Mouse (Mus musculus): ENCODE results near the gene Cys1. TPM values are rescaled to one million over a fixed set of nuclear protein-coding genes. Genes with fewer than 3 reads are reported as not detected.
"Not testable (repeated sequence)": the region's sequence is repeated elsewhere in the genome, so short reads cannot be mapped to it uniquely, and the experiment has no call there.

Gene Cys1
- total RNA-seq, 2 experiments from 2014 or later, result 6.8 to 7.5 TPM

GRCm38 (mm10) chr12:24701621-24702020 lies 20.0 kb upstream of the Cys1 start:
- intact Hi-C loops (cut with DNase I; ENCODE audit: low total_unique reads); DNase-seq: not testable (repeated sequence)

- intact Hi-C loops (cut with DNase I; ENCODE audit: low total_unique reads), result no loop called here
- DNase-seq, result no peak
These were observed 18.0 kb upstream of the Cys1 start for GRCm38 (mm10) chr12:24699578-24699977.

GRCm38 (mm10) chr12:24698514-24698913 lies 16.9 kb upstream of the Cys1 start:
- intact Hi-C loops (cut with DNase I; ENCODE audit: low total_unique reads), result no loop called here

GRCm38 (mm10) chr12:24697484-24698204 lies 16.0 kb upstream of the Cys1 start:
- intact Hi-C loops (cut with DNase I; ENCODE audit: low total_unique reads), result loop anchor here (2.0 kb wide), 2 partner anchors 19 to 93 kb away; no protein-coding TSS in a partner anchor
- no peak for DNase-seq

More at GRCm38 (mm10) chr12:24698514-24698913, 16.9 kb upstream of the Cys1 start:
- DNase-seq, result no peak

GRCm38 (mm10) chr12:24696500-24697483 lies 15.2 kb upstream of the Cys1 start:
- intact Hi-C loops (cut with DNase I; ENCODE audit: low total_unique reads), result loop anchor here (2.0 kb wide), 2 partner anchors 18 to 92 kb away; no protein-coding TSS in a partner anchor
- peak; percentile 81 for DNase-seq

GRCm38 (mm10) chr12:24690351-24690750 lies 8.7 kb upstream of the Cys1 start:
- no peak for DNase-seq
- intact Hi-C loops (cut with DNase I; ENCODE audit: low total_unique reads), result no loop called here

- DNase-seq, result no peak
These were observed 5.2 kb upstream of the Cys1 start for GRCm38 (mm10) chr12:24686696-24687346.

GRCm38 (mm10) chr12:24686038-24686695 lies 4.6 kb upstream of the Cys1 start:
- no peak for DNase-seq
- intact Hi-C loops (cut with DNase I; ENCODE audit: low total_unique reads), result loop anchor here (10.0 kb wide), 1 partner anchor 211 kb away; no protein-coding TSS in a partner anchor

More at GRCm38 (mm10) chr12:24686696-24687346, 5.2 kb upstream of the Cys1 start:
- intact Hi-C loops (cut with DNase I; ENCODE audit: low total_unique reads), result loop anchor here (10.0 kb wide), 1 partner anchor 212 kb away; no protein-coding TSS in a partner anchor

- DNase-seq, result no peak
- intact Hi-C loops (cut with DNase I; ENCODE audit: low total_unique reads), result loop anchor here (10.0 kb wide), 1 partner anchor 209 kb away; no protein-coding TSS in a partner anchor
These were observed 1.8 kb upstream of the Cys1 start for GRCm38 (mm10) chr12:24683461-24683860.

- intact Hi-C loops (cut with DNase I; ENCODE audit: low total_unique reads), result loop anchor here (10.0 kb wide), 1 partner anchor 208 kb away; no protein-coding TSS in a partner anchor
These were observed 950 bp upstream of the Cys1 start for GRCm38 (mm10) chr12:24682563-24682962.

GRCm38 (mm10) chr12:24680492-24681285 lies 924 bp downstream of the Cys1 start:
- DNase-seq, result peak; percentile 52
- intact Hi-C loops (cut with DNase I; ENCODE audit: low total_unique reads), result loop anchor here (10.0 kb wide), 1 partner anchor 206 kb away; no protein-coding TSS in a partner anchor

More at GRCm38 (mm10) chr12:24682563-24682962, 950 bp upstream of the Cys1 start:
- peak; percentile 46 for DNase-seq

- intact Hi-C loops (cut with DNase I; ENCODE audit: low total_unique reads), result loop anchor here (10.0 kb wide), 1 partner anchor 205 kb away; no protein-coding TSS in a partner anchor
- DNase-seq, result peak; percentile 67
These were observed 1.5 kb downstream of the Cys1 start for GRCm38 (mm10) chr12:24680096-24680491.

GRCm38 (mm10) chr12:24662131-24662530 lies 19.5 kb downstream of the Cys1 start:
- intact Hi-C loops (cut with DNase I; ENCODE audit: low total_unique reads), result no loop called here
- DNase-seq, result no peak

- intact Hi-C loops (cut with DNase I; ENCODE audit: low total_unique reads), result no loop called here
These were observed 20.5 kb downstream of the Cys1 start for GRCm38 (mm10) chr12:24661100-24661499.

GRCm38 (mm10) chr12:24659923-24660322 lies 21.7 kb downstream of the Cys1 start:
- intact Hi-C loops (cut with DNase I; ENCODE audit: low total_unique reads), result no loop called here
- no peak for DNase-seq

More at GRCm38 (mm10) chr12:24661100-24661499, 20.5 kb downstream of the Cys1 start:
- DNase-seq, result no peak

- no peak for DNase-seq
- intact Hi-C loops (cut with DNase I; ENCODE audit: low total_unique reads), result no loop called here
These were observed 22.6 kb downstream of the Cys1 start for GRCm38 (mm10) chr12:24658998-24659397.

GRCm38 (mm10) chr12:24656436-24656835 lies 25.2 kb downstream of the Cys1 start:
- DNase-seq, result no peak
- intact Hi-C loops (cut with DNase I; ENCODE audit: low total_unique reads), result no loop called here
